Mouse (Mus musculus): ENCODE results near the gene Kcnt2.

Gene Kcnt2

DNA sequence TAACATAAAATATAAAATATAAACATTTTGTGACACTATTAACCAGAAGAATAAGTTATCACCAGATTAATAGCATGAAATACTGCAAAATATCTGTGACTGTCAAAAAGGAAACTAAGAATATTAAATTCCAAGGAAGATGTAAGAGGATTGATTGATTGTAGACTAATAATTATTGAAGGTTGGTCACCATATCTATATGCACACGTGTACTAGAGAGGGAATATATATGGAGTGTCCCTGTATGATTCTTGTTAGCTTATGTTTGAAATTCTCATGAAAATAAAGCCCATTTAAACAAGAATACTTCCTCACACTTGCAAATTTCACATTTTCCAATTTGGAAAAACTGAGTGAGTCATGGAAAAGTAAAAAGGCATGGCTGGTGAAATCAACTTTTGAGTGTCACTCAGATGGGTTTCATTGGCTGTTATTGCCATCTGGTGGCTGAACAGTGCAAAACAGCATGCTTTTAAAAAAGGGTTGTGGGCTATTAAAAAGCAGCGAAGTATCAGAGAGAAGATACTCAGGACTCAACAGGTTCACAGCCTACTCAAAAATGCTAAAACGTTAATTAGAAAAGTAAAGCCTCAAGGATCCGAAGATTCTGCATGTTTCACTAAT, 285.4 kb downstream of the Kcnt2 start:
- peak; percentile 17 for DNase-seq

DNA sequence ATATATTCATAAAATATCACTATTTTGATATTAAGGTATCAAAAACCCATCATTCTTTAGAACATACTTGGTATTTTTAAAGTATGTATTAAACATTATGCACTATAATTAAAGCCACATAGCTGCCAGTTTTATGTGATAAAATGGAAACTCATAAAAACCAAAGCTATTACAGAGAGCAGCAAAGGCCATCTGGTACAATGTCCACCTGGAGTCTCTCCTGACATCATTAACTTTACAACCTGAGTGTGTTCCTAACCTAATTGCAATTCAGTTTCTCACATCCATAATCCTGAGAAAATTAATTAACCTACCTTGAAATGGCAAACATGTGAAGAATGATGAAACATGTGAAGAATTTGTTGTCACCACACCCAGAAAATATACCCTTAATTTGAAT, 288.9 kb downstream of the Kcnt2 start:
- no peak for DNase-seq

DNA sequence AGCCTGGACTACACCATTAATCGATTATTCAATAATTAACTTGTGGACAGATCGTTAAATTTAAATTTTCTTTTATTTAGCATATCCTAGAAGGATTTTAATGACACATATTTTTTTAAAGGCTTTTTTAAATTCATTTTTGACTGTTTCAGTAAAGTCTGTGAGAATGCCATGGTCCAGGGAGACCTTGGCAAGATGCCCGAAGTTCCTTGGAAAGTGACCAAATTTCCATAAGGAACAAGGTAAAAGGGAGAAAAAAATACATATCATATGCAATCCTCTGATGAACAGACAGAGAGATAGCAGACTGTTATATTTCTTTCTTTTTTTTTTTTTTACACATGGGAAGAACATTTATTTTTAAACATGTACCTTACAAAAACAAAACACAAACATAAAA, 296.1 kb downstream of the Kcnt2 start:
- DNase-seq: no peak

DNA sequence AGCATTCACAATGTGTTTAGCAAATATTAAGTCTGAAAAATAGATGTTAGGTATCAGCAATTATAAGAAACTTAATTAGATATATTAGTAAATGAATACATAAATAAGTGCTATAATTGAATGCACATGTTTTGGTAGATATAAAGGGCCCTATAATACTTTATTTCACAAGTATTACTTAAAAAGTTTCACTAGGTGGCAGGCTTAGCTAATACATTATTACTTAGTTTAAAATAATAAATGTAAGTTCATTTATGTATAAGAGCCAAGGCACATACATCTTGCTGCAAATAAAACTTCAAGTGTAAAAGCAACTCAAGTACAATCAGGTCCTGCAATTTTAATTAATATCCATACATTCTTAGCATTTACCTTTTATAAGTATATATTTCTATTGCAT, 302.8 kb downstream of the Kcnt2 start:
- no peak for DNase-seq

DNA sequence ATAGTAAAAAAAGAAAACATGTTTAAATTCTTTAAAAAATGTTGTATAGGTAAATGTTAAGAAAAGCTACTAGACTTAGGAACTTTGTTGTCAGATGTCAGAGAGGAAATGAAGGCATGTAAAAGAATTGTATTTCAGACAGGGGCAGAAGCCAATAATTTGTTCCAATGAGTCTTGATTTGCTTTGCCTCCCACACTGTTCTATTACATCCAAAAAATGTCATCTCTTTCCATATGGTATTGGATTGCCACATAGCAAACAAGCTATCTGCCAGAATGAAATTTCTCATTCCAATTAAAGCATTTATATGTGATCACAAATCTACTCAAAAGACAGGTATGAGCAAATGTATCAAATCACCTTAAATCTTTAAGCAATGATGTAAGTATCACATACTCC, 314.8 kb downstream of the Kcnt2 start:
- no peak for DNase-seq

DNA sequence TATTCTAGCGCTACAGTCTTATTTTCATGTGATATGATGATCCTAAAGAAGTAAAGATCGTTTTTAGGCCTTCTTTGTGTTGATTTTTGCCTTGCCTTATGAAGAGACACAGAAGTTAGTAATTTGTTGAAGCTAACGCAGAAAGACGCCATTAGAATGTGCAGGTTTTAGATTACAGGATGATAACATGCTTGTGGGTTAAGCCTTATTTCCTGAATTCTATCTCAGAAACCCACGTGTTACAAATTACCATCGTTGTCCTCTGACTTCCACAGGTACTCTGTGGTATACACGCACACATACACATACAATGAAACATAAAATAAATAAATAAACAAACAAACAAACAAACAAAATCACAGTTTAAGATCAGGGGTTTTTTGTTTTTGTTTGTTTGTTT, 326.2 kb downstream of the Kcnt2 start:
- no peak for DNase-seq

DNA sequence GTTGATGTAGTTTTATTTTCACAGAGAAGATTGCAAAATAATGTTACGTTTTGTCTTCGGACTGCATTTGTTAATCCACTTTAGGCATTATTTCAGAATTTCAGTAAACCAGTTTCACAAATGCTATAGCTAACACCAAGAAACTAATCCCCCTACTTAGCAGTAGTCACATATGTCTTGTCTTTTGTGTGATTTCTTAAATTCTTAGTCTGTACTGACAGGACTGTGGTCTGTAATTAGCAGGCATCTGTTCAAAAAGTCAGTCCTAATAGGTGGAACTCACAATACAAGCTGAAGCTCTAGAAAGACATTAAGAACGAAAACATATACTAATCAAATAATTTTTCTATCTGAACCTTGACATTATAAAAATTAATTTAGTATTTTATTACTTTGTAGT, 332.6 kb downstream of the Kcnt2 start:
- DNase-seq: no peak

DNA sequence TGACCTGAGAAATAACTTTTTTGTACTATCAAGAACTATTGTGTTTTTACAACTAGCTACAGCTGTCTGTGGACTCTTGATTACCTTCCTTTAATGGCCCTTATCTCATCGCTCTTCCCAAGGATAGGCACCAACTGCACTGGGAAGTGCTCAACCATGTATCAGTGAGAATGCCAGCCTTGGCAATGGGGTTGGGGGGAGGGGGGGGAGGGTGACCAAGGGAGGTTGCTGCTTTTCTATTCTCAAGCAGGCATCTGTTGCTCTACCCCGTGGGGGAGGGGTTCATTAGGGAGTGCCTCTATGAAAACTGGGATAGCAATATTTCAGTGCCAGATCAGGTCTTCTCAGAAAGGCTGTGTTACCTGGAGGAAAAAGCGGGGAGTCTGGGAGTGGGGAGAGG, 342.3 kb downstream of the Kcnt2 start:
- no peak for DNase-seq

DNA sequence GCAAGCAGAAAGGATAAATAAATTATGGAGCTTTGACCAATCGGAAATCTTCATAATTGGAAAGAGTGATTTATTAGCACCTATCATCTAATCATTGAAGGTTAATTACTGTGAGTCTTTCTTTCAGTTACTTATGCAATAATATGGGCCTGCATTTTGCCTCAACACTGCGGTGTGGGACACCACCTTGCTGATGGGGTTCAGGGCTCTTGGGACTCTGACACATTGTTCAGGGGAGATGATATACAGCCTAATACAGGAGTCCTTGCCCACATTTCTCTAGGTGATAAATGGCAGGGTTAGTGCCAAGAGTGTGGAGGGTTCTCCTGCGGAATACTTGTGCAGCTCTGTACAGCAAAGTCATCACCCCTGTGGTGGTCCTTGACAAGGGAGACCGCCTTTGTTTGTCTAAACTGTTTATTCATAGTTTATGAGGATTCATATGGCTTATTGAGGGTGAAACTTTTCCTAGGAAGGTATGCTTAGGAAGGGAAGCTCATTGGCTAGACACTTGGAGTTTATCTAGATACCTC, 362.9 kb downstream of the Kcnt2 start:
- no peak for DNase-seq

DNA sequence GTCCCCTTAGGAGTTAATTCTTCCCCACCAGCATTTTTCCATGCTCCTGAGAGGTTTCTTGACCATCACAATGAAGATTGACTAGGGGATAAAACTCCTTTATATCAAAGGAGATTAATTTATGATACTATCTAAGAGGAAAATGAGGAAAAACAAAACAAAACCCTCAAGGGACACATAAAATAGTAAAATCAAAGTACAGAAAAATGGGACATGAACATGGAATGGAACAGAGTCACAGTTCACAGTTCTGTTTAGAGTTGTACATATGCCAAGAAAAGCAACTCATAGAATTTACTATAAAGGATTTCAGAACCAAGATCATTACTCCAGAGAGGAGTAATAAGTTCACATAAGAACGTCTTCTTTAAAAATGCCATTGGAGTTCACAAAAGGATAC, 367.1 kb downstream of the Kcnt2 start:
- DNase-seq: no peak

DNA sequence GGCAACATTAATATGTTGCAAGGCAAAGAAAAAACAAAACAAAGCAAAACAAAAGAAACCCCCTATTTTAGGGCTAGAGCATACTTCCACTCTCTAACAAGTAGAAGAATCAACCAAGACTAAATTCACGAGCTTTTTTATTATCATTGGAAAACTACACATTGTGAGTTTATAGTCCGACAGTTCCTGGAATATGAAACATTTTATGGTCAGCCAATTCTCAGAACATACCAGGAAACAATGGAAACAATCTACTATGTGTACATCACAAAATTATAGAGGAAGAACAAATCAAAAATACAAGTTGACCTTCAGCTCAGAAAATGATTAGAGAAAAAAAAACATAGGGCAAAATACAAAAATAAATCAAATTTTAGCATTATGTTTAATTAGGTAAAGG, 368.9 kb downstream of the Kcnt2 start:
- DNase-seq: no peak

DNA sequence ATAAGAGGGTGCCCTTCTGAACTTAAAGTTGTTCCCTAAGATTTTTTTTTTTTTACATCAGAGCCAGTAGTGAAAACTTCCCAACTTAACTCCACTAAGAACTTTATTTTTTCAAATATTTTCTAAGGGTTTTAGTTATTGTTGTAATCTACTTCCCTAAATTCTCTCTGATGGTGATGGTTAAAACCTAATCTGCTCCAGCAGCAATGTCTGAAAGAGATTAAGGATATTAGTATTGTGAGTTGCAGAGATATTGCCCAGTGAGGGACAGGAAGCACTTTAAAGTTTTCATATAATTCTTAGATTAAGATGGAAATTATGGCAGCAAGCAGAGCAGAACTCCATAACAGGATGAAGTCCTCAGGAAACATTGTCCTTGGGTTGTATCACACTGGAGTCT, 372.2 kb downstream of the Kcnt2 start:
- DNase-seq: no peak

DNA sequence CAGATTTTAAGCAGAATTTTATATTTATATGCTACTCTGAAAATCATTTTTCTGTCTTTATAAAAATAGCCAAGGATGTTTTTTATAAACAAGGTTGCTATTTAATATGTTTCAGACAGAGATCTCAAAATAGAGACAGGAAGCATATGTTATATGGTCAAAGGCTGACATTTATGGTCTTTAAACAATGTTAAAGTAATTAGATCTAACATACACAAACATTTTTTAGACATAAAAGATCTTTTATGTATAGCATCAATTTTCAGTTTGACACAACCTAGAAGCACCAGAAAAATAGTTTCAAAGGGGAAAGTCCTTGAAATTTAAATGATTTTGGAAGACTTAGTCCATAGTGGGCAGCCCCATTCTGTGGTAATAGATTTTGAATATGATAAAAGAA, 379.0 kb downstream of the Kcnt2 start:
- DNase-seq: no peak

DNA sequence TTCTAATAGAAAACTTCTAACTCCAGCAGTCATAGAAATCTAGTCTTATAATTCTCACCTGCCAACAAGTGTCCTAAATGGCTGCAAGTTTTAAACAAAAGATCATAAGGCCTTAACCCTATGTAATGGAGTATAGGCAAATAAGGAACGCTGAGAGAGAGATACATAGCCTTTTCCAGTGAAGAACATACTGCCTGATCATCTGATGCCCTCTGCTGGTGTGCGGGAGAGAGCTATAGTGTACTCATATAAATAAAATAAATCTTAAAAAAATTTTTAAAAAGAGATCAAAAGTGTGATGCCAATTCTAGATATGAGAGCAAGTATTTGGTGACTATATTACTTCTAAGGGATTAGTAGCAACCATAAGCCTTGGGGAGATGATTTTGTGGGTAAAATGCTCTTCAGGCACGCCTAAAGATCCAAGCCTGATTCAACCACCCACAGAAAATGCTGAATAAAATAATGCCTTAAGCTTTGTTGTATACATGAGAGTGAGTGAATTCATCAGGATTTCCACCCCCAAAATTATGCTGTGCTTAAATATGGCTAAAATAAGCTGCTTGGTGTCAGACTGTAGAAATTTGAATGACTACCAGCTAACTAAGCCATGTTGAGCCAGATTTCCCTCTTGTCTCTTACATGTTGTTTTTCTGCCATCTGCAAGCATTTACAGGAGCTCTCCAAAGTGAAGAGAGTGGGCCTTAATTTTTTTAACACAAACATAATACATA, 413.8 kb downstream of the Kcnt2 start:
- DNase-seq: no peak

DNA sequence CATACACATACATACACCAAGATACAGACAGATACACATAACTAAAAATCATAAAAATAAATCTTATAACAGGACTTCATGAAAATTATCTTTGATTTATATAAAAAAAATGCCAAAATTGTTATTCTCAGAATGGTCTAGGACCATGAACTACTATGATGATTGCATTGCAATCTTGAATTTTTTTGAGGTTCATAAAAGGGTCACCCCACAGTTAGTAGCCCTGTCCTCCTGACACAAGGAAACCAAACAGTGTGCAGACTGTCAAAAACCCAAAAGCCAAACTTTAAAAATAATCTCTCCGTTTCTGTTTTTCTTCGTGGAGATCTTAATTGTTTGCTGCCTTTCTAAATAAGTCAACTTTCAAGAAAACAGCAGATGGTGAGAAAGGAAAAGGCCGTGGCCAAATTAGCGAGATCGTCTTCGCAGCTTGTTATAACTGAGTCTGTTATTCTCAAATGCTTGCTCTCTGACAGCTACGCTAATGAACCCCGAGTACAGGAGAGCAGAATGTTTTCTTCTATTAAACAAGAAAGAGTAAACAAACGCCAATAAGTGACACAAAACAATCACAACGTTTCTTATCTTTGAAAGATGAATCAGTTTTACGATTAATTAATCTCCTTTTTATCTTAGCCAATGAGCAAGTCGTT, 414.9 kb downstream of the Kcnt2 start:
- no peak for DNase-seq

DNA sequence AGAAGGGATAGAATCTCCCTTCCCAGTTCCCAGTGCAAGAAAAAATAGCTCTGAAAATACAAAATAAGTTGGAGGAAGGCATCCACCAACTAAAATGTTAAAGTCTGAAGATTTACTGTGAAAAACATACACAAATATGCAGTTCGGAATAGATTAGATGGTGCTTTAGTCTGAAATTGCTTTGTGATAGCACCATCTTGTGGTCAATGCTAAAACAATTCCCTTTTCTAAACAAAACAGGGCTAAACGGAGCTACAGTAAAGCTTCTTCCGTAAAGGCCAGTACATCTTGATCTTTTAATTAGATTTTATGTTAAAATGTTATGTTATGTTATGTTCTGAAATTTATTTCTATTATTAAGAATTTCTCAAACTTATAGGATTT, 415.4 kb downstream of the Kcnt2 start:
- no peak for DNase-seq

Measured in right cerebral cortex, postnatal 25 days (tissue).